Mouse (Mus musculus): Measurements from ENCODE around the gene Pgghg. TPM values are rescaled to one million over a fixed set of nuclear protein-coding genes. Genes with fewer than 3 reads are reported as not detected.

Pgghg gene
- 9.4 and 9.7 TPM in 2 replicates for polyA plus RNA-seq (2011; ENCODE audit: insufficient read depth, insufficient read length, low read depth, missing spikeins)

DNA sequence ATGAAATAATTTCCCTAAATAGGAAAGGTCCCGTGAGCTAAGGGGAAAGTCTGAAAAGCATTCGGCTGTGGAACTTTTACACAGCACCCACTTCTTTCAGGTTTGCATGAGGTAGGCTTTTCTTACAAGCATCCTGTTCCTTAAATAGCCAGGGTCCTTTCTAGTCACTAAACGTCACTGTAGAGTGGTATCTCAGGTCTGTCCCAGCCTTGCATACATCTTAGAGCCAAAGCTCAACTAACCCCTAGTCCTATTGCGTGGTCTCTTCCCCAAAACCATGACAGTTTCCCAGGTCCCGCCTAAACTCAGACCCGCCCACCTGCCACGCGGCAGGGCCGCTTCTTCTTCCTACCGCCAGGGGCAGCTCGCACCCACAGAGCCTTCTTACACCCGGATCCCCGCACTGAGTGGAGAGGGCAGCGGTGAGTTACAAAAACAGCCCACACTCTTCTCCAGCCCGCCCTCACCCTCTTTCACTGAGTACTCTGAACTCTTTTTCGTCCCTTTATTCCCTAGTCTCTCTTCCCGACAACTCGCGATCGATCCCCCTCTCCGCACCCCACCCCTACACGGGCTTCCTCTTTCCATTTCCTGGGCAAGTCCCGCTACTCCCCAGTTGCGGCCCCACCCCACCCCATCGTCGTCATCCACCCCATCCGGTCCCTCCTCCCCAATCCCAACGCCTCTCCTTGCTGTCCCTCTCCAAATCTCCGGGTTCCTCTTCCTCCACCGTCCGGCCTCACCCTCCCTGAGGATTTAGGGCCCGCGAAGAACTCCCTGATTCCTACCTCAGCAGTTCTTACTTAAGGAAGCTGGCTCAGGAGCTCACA, at the start of gene Pgghg:
Gene Pgghg, plus strand, starts transcription at position 170 of the 830 bp plus-strand sequence.
- Histone ChIP-seq H3K27me3 (ENCODE audit: control insufficient read depth, insufficient read depth, low read length, poor library complexity, severe bottlenecking) (no peaks in the 10 kb centered on the region), H3K9ac (ENCODE audit: low read depth, poor library complexity, severe bottlenecking) (peak within 1 kb of the TSS; percentile 80), H3K9me3 (replicated peaks; ENCODE audit: control insufficient read depth, insufficient read depth, low read length, poor library complexity, severe bottlenecking) (no peaks in the 10 kb centered on the region), H3K4me1 (ENCODE audit: control insufficient read depth, insufficient read depth, low read length) (peaks cover 2% of the 10 kb centered on the region), H3K36me3 (ENCODE audit: control insufficient read depth, insufficient read depth, low read length, poor library complexity, severe bottlenecking) (no peaks in the 10 kb centered on the region), H3K27ac (ENCODE audit: insufficient read depth, low read length) (peak within 1 kb of the TSS; percentile 84), H3K4me3 (ENCODE audit: low read depth, low read length) (peak within 1 kb of the TSS; percentile 94)
- 0 out of 2 replicates have a peak, but pooled peaks have one; percentile 35 for TF ChIP-seq EP300 (IDR thresholded peaks at IDR 0.05; ENCODE audit: insufficient read depth, low read depth, low read length)
- peak; percentile 65 for TF ChIP-seq CTCF (IDR thresholded peaks at IDR 0.05; ENCODE audit: low read depth, low read length)
- TF ChIP-seq POLR2A (IDR thresholded peaks at IDR 0.05; ENCODE audit: insufficient read depth, low read length): no peak

- Histone ChIP-seq H3K4me3 (ENCODE audit: low read depth, low read length) (no peak overlapping the region), H3K9me3 (replicated peaks; ENCODE audit: control insufficient read depth, insufficient read depth, low read length, poor library complexity, severe bottlenecking) (no peaks in the 10 kb centered on the region), H3K4me1 (ENCODE audit: control insufficient read depth, insufficient read depth, low read length) (no peaks in the 10 kb centered on the region), H3K27ac (ENCODE audit: insufficient read depth, low read length) (no peak overlapping the region), H3K36me3 (ENCODE audit: control insufficient read depth, insufficient read depth, low read length, poor library complexity, severe bottlenecking) (peaks cover 36% of the 10 kb centered on the region), H3K27me3 (ENCODE audit: control insufficient read depth, insufficient read depth, low read length, poor library complexity, severe bottlenecking) (no peaks in the 10 kb centered on the region), H3K9ac (ENCODE audit: low read depth, poor library complexity, severe bottlenecking) (no peak overlapping the region)
- no peak for TF ChIP-seq POLR2A (IDR thresholded peaks at IDR 0.05; ENCODE audit: insufficient read depth, low read length)
- TF ChIP-seq CTCF (IDR thresholded peaks at IDR 0.05; ENCODE audit: low read depth, low read length): no peak
- TF ChIP-seq EP300 (IDR thresholded peaks at IDR 0.05; ENCODE audit: insufficient read depth, low read depth, low read length): no peak
Measured at GRCm38 (mm10) chr7:140894031-140894430, 47.2 kb upstream of the Pgghg start.

- H3K4me1 ChIP-seq (ENCODE audit: control insufficient read depth, insufficient read depth, low read length): no peaks in the 10 kb centered on the region
- peaks cover 30% of the 10 kb centered on the region for H3K36me3 ChIP-seq (ENCODE audit: control insufficient read depth, insufficient read depth, low read length, poor library complexity, severe bottlenecking)
- H3K27ac ChIP-seq (ENCODE audit: insufficient read depth, low read length): no peak overlapping the region
- no peak overlapping the region for H3K4me3 ChIP-seq (ENCODE audit: low read depth, low read length)
- no peaks in the 10 kb centered on the region for H3K27me3 ChIP-seq (ENCODE audit: control insufficient read depth, insufficient read depth, low read length, poor library complexity, severe bottlenecking)
- no peaks in the 10 kb centered on the region for H3K9me3 ChIP-seq (replicated peaks; ENCODE audit: control insufficient read depth, insufficient read depth, low read length, poor library complexity, severe bottlenecking)
- no peak overlapping the region for H3K9ac ChIP-seq (ENCODE audit: low read depth, poor library complexity, severe bottlenecking)
- TF ChIP-seq CTCF (IDR thresholded peaks at IDR 0.05; ENCODE audit: low read depth, low read length): no peak
- TF ChIP-seq EP300 (IDR thresholded peaks at IDR 0.05; ENCODE audit: insufficient read depth, low read depth, low read length): no peak
- no peak for TF ChIP-seq POLR2A (IDR thresholded peaks at IDR 0.05; ENCODE audit: insufficient read depth, low read length)
Measured at GRCm38 (mm10) chr7:140894611-140895010, 46.6 kb upstream of the Pgghg start.

- no peaks in the 10 kb centered on the region for H3K9me3 ChIP-seq (replicated peaks; ENCODE audit: control insufficient read depth, insufficient read depth, low read length, poor library complexity, severe bottlenecking)
- TF ChIP-seq EP300 (IDR thresholded peaks at IDR 0.05; ENCODE audit: insufficient read depth, low read depth, low read length) (no peak), POLR2A (IDR thresholded peaks at IDR 0.05; ENCODE audit: insufficient read depth, low read length) (no peak), CTCF (IDR thresholded peaks at IDR 0.05; ENCODE audit: low read depth, low read length) (no peak)
- peaks cover 13% of the 10 kb centered on the region for H3K36me3 ChIP-seq (ENCODE audit: control insufficient read depth, insufficient read depth, low read length, poor library complexity, severe bottlenecking)
Measured at GRCm38 (mm10) chr7:140897863-140898262, 43.3 kb upstream of the Pgghg start.

GRCm38 (mm10) chr7:140899121-140899520, 42.1 kb upstream of the Pgghg start:
- TF ChIP-seq EP300 (IDR thresholded peaks at IDR 0.05; ENCODE audit: insufficient read depth, low read depth, low read length): no peak
- Histone ChIP-seq H3K4me3 (ENCODE audit: low read depth, low read length) (no peak overlapping the region), H3K9me3 (replicated peaks; ENCODE audit: control insufficient read depth, insufficient read depth, low read length, poor library complexity, severe bottlenecking) (no peaks in the 10 kb centered on the region), H3K4me1 (ENCODE audit: control insufficient read depth, insufficient read depth, low read length) (no peaks in the 10 kb centered on the region), H3K27me3 (ENCODE audit: control insufficient read depth, insufficient read depth, low read length, poor library complexity, severe bottlenecking) (no peaks in the 10 kb centered on the region), H3K9ac (ENCODE audit: low read depth, poor library complexity, severe bottlenecking) (no peak overlapping the region), H3K36me3 (ENCODE audit: control insufficient read depth, insufficient read depth, low read length, poor library complexity, severe bottlenecking) (peaks cover 9% of the 10 kb centered on the region), H3K27ac (ENCODE audit: insufficient read depth, low read length) (no peak overlapping the region)

More at GRCm38 (mm10) chr7:140897863-140898262, 43.3 kb upstream of the Pgghg start:
- Histone ChIP-seq H3K9ac (ENCODE audit: low read depth, poor library complexity, severe bottlenecking) (no peak overlapping the region), H3K4me1 (ENCODE audit: control insufficient read depth, insufficient read depth, low read length) (no peaks in the 10 kb centered on the region), H3K27me3 (ENCODE audit: control insufficient read depth, insufficient read depth, low read length, poor library complexity, severe bottlenecking) (no peaks in the 10 kb centered on the region), H3K27ac (ENCODE audit: insufficient read depth, low read length) (no peak overlapping the region), H3K4me3 (ENCODE audit: low read depth, low read length) (no peak overlapping the region)

GRCm38 (mm10) chr7:140900220-140900619, 41.0 kb upstream of the Pgghg start, which contains the start of gene Cox8b:
TSS of gene Cox8b (minus strand) at chr7:140900446.
- peaks cover 5% of the 10 kb centered on the region for H3K36me3 ChIP-seq (ENCODE audit: control insufficient read depth, insufficient read depth, low read length, poor library complexity, severe bottlenecking)
- no peaks in the 10 kb centered on the region for H3K27me3 ChIP-seq (ENCODE audit: control insufficient read depth, insufficient read depth, low read length, poor library complexity, severe bottlenecking)
- no peak within 1 kb of the TSS for H3K27ac ChIP-seq (ENCODE audit: insufficient read depth, low read length)
- no peaks in the 10 kb centered on the region for H3K9me3 ChIP-seq (replicated peaks; ENCODE audit: control insufficient read depth, insufficient read depth, low read length, poor library complexity, severe bottlenecking)
- H3K4me1 ChIP-seq (ENCODE audit: control insufficient read depth, insufficient read depth, low read length): no peaks in the 10 kb centered on the region
- H3K9ac ChIP-seq (ENCODE audit: low read depth, poor library complexity, severe bottlenecking): no peak within 1 kb of the TSS; the same call in 1 of the 2 replicates
- TF ChIP-seq EP300 (IDR thresholded peaks at IDR 0.05; ENCODE audit: insufficient read depth, low read depth, low read length) (no peak), CTCF (IDR thresholded peaks at IDR 0.05; ENCODE audit: low read depth, low read length) (no peak)
- H3K4me3 ChIP-seq (ENCODE audit: low read depth, low read length): no peak within 1 kb of the TSS

Data from ES-Bruce4 (cell line).